Mouse (Mus musculus) kidney, postnatal 0 days (tissue): ENCODE results near the gene Isy1. TPM values are rescaled to one million over a fixed set of nuclear protein-coding genes. Genes with fewer than 3 reads are reported as not detected.

Experiments
- ATAC-seq: fragments of 200-750 bp; cut with Nextera tagmentation; replicated peaks from 2 replicates; pipeline ENCODE4 v1.8.0; 2017; ENCODE audit warnings: low read depth, moderate number of reproducible peaks, moderate TSS enrichment, moderate library complexity; ENCODE audit not compliant: low FRiP score
- DNase-seq: peaks from one replicate; pipeline ENCODE4 v3.0.0-alpha.2; 2016; ENCODE audit warnings: low spot score
- H3K27ac ChIP-seq: fragments of 300-500 bp; sonication (generic); 2 replicates; pipeline ENCODE4 v1.5.1; 2014; ENCODE audit warnings: mild to moderate bottlenecking
- H3K27me3 ChIP-seq: fragments of 300-500 bp; sonication (generic); 2 replicates; pipeline ENCODE4 v1.6.1; 2014; ENCODE audit warnings: low read length, mixed read lengths; ENCODE audit not compliant: insufficient read depth
- H3K36me3 ChIP-seq: fragments of 300-500 bp; sonication (generic); 2 replicates; pipeline ENCODE4 v1.6.1; 2014; ENCODE audit warnings: low read length, mixed read lengths; ENCODE audit not compliant: insufficient read depth
- H3K4me1 ChIP-seq: fragments of 300-500 bp; sonication (generic); replicated peaks from 2 replicates; pipeline ENCODE4 v1.6.1; 2014; ENCODE audit warnings: antibody characterized with exemption, low read length, mixed read lengths; ENCODE audit not compliant: insufficient read depth
- H3K4me2 ChIP-seq: fragments of 300-500 bp; sonication (generic); 2 replicates; pipeline ENCODE4 v1.6.1; 2014; ENCODE audit warnings: mild to moderate bottlenecking, low read length, moderate library complexity, mixed read lengths
- H3K4me3 ChIP-seq: fragments of 300-500 bp; sonication (generic); replicated peaks from 2 replicates; pipeline ENCODE4 v1.5.1; 2014; ENCODE audit warnings: low read depth, low read length
- H3K9ac ChIP-seq: fragments of 300-500 bp; sonication (generic); 2 replicates; pipeline ENCODE4 v1.6.1; 2014; ENCODE audit warnings: low read depth, low read length
- H3K9me3 ChIP-seq: fragments of 300-500 bp; sonication (generic); replicated peaks from 2 replicates; pipeline ENCODE4 v1.6.1; 2016; ENCODE audit warnings: low read length, inconsistent platforms, mixed read lengths
- CTCF ChIP-seq: IDR thresholded peaks from 2 replicates; pipeline ENCODE4 v1.5.1; 2016; ENCODE audit warnings: antibody characterized with exemption, low read depth, mild to moderate bottlenecking, moderate library complexity
- WGBS: fragments of 180-500 bp; shearing (Covaris S2); extraction: QIAGEN DNeasy Blood & Tissue Kit; methylation state at CpG from one replicate; pipeline ENCODE4 v1.1.7; 2014; 5-methylcytosine and 5-hydroxymethylcytosine counted together
- polyA plus RNA-seq: library from polyadenylated mRNA; unstranded; fragments of >200 nt; fragmentation: Nextera tagmentation; extraction: Ambion mirVana; gene quantifications from 2 replicates; pipeline ENCODE4 v1.2.1, GENCODE M21; 2015

Isy1 gene
- polyA plus RNA-seq, 1 experiment from 2014 or later: 46.6 TPM

GRCm38 (mm10) chr6:87786621-87787020 lies 52.0 kb downstream of the Isy1 start:
- ATAC-seq (no peak), DNase-seq (no peak)
- Histone ChIP-seq H3K4me3 (no peak overlapping the region), H3K4me2 (no peak overlapping the region), H3K36me3 (no peaks in the 10 kb centered on the region), H3K9ac (no peak overlapping the region), H3K27ac (no peak overlapping the region), H3K9me3 (no peaks in the 10 kb centered on the region), H3K4me1 (peaks cover 9% of the 10 kb centered on the region), H3K27me3 (no peaks in the 10 kb centered on the region)
- 81% methylated on average over 5 of the region's 5 CpGs for WGBS
- no peak for TF ChIP-seq CTCF

- no peak for TF ChIP-seq CTCF
- Histone ChIP-seq H3K4me3 (no peak overlapping the region), H3K4me2 (no peak overlapping the region), H3K9me3 (no peaks in the 10 kb centered on the region), H3K4me1 (peaks cover 2% of the 10 kb centered on the region; the same call in 1 of the 2 replicates), H3K9ac (no peak overlapping the region), H3K27me3 (no peaks in the 10 kb centered on the region), H3K36me3 (no peaks in the 10 kb centered on the region), H3K27ac (no peak overlapping the region)
- ATAC-seq (no peak), DNase-seq (no peak)
- 72% methylated on average over 8 of the region's 8 CpGs for WGBS
Measured at GRCm38 (mm10) chr6:87784033-87784432, 54.6 kb downstream of the Isy1 start.

- Histone ChIP-seq H3K27me3 (no peaks in the 10 kb centered on the region), H3K9ac (no peak overlapping the region), H3K9me3 (no peaks in the 10 kb centered on the region), H3K4me3 (no peak overlapping the region), H3K27ac (no peak overlapping the region), H3K4me1 (no peaks in the 10 kb centered on the region; the same call in 1 of the 2 replicates), H3K36me3 (no peaks in the 10 kb centered on the region), H3K4me2 (no peak overlapping the region)
- WGBS: 86% methylated on average over 10 of the region's 10 CpGs
- no peak for TF ChIP-seq CTCF
- ATAC-seq (no peak), DNase-seq (no peak)
Measured at GRCm38 (mm10) chr6:87780546-87781301, 57.9 kb downstream of the Isy1 start.

- no peak for ATAC-seq
- no peaks in the 10 kb centered on the region for H3K36me3 ChIP-seq
- peak; percentile 48 for TF ChIP-seq CTCF
- H3K27me3 ChIP-seq: no peaks in the 10 kb centered on the region
- H3K4me2 ChIP-seq: no peak overlapping the region
- no peak overlapping the region for H3K27ac ChIP-seq
- 82% methylated on average over 11 of the region's 11 CpGs for WGBS
- no peaks in the 10 kb centered on the region for H3K9me3 ChIP-seq
- no peak for DNase-seq
- H3K4me3 ChIP-seq: no peak overlapping the region
- H3K4me1 ChIP-seq: no peaks in the 10 kb centered on the region; the same call in 1 of the 2 replicates
- no peak overlapping the region for H3K9ac ChIP-seq
Measured at GRCm38 (mm10) chr6:87779174-87780165, 59.1 kb downstream of the Isy1 start.

GRCm38 (mm10) chr6:87778294-87779173 lies 60.1 kb downstream of the Isy1 start:
- no peak for TF ChIP-seq CTCF
- ATAC-seq: no peak
- 59% methylated on average over 11 of the region's 11 CpGs for WGBS

More at GRCm38 (mm10) chr6:87778294-87779173, 60.1 kb downstream of the Isy1 start:
- Histone ChIP-seq H3K4me3 (no peak overlapping the region), H3K4me1 (no peaks in the 10 kb centered on the region; the same call in 1 of the 2 replicates), H3K27ac (no peak overlapping the region), H3K9ac (no peak overlapping the region), H3K36me3 (no peaks in the 10 kb centered on the region), H3K27me3 (no peaks in the 10 kb centered on the region), H3K9me3 (no peaks in the 10 kb centered on the region), H3K4me2 (no peak overlapping the region)
- DNase-seq: no peak
